Mouse (Mus musculus) kidney, adult 2 months (tissue): ENCODE measurements around the gene Daam1.

Experiments used
- CTCF ChIP-seq: fragments of 200-500 bp; conservative IDR thresholded peaks from 2 replicates; pipeline ENCODE4 v1.5.1; 2011; ENCODE audit warnings: low read depth, mild to moderate bottlenecking, control low read depth, low read length, moderate library complexity, mixed read lengths; ENCODE audit not compliant: insufficient read depth, insufficient read length
- POLR2A ChIP-seq: fragments of 200-500 bp; IDR thresholded peaks from one replicate; pipeline ENCODE4 v1.6.1; 2011; ENCODE audit warnings: low read depth, low read length, control low read depth

GRCm38 (mm10) chr12:71961671-71962070 is 130.8 kb downstream of the Daam1 start:
- TF ChIP-seq CTCF (no peak), POLR2A (no peak)
